Mouse (Mus musculus) right cerebral cortex, postnatal 25 days (tissue): Measurements from ENCODE around the gene Plch2.

Experiments
- DNase-seq: peaks from one replicate; pipeline ENCODE4 v3.0.0; 2022

The Plch2 gene

GRCm38 (mm10) chr4:155019336-155019847, 37.2 kb downstream of the Plch2 start:
- no peak for DNase-seq

GRCm38 (mm10) chr4:155018601-155019335, 37.8 kb downstream of the Plch2 start:
- DNase-seq, result no peak

- DNase-seq, result no peak
These were observed 38.5 kb downstream of the Plch2 start for GRCm38 (mm10) chr4:155018066-155018465.

GRCm38 (mm10) chr4:155017253-155017878, 39.2 kb downstream of the Plch2 start:
- no peak for DNase-seq

GRCm38 (mm10) chr4:155016807-155017206, 39.8 kb downstream of the Plch2 start:
- DNase-seq, result no peak

- no peak for DNase-seq
These were observed 41.0 kb downstream of the Plch2 start for GRCm38 (mm10) chr4:155015550-155015949.

- peak; percentile 76 for DNase-seq
These were observed 41.8 kb downstream of the Plch2 start for GRCm38 (mm10) chr4:155014791-155015190.

GRCm38 (mm10) chr4:155014244-155014643, 42.3 kb downstream of the Plch2 start:
- DNase-seq, result no peak

GRCm38 (mm10) chr4:155012788-155013187, 43.8 kb downstream of the Plch2 start:
- DNase-seq, result peak; percentile 49

- DNase-seq, result no peak
These were observed 44.5 kb downstream of the Plch2 start for GRCm38 (mm10) chr4:155012115-155012514.

- DNase-seq, result no peak
These were observed 45.1 kb downstream of the Plch2 start for GRCm38 (mm10) chr4:155011312-155012025.

- peak; percentile 37 for DNase-seq
These were observed 45.7 kb downstream of the Plch2 start for GRCm38 (mm10) chr4:155010870-155011269.

GRCm38 (mm10) chr4:155009216-155009615, 47.4 kb downstream of the Plch2 start:
- no peak for DNase-seq

- DNase-seq, result no peak
These were observed 48.5 kb downstream of the Plch2 start for GRCm38 (mm10) chr4:155008075-155008474.

GRCm38 (mm10) chr4:155007641-155008040, 48.9 kb downstream of the Plch2 start:
- DNase-seq, result no peak

- no peak for DNase-seq
These were observed 50.3 kb downstream of the Plch2 start for GRCm38 (mm10) chr4:155006296-155006695.

GRCm38 (mm10) chr4:155005278-155005677, 51.3 kb downstream of the Plch2 start:
- no peak for DNase-seq

- DNase-seq, result no peak
These were observed 57.2 kb downstream of the Plch2 start for GRCm38 (mm10) chr4:154999379-154999778.

GRCm38 (mm10) chr4:154996572-154997154, 59.9 kb downstream of the Plch2 start:
- DNase-seq, result no peak

GRCm38 (mm10) chr4:154994876-154995275, 61.7 kb downstream of the Plch2 start:
- DNase-seq, result no peak

- no peak for DNase-seq
These were observed 69.8 kb downstream of the Plch2 start for GRCm38 (mm10) chr4:154986750-154987149.

GRCm38 (mm10) chr4:154986096-154986495, 70.5 kb downstream of the Plch2 start:
- peak; percentile 69 for DNase-seq

GRCm38 (mm10) chr4:154985151-154985777, 71.3 kb downstream of the Plch2 start:
- DNase-seq, result no peak
